Mouse (Mus musculus) frontal cortex, postnatal 25 days (tissue): Measurements from ENCODE around the gene Nudt14.

Experiments used
- DNase-seq, 2 experiments: peaks; one replicate each; pipeline ENCODE4 v3.0.0; 2022; ENCODE audit warnings: low spot score in 2 of 2

Gene Nudt14

GRCm38 (mm10) chr12:112912951-112913745, 28.8 kb downstream of the Nudt14 start:
- no peak for DNase-seq

DNA sequence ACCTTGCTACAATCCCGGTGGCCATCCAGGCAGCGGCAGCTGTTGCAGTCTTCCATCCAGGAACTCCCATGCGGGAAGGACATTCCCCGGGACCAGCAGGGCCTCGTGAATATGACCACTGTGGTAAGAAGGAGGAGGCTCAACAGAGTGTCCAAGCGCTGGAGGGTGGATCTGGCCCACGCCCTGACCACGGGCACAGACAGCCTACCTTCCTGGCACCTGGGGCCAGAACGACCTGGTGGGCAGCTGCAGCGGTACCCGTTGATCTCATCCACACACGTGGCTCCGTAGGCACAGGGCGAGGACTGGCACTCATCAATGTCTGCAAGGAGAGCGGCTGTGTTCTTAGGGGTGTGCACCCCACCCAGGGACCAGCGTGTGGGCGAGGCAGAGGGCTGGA, 30.2 kb downstream of the Nudt14 start:
- no peak for DNase-seq

GRCm38 (mm10) chr12:112908991-112909390, 32.9 kb downstream of the Nudt14 start:
- DNase-seq, result no peak

DNA sequence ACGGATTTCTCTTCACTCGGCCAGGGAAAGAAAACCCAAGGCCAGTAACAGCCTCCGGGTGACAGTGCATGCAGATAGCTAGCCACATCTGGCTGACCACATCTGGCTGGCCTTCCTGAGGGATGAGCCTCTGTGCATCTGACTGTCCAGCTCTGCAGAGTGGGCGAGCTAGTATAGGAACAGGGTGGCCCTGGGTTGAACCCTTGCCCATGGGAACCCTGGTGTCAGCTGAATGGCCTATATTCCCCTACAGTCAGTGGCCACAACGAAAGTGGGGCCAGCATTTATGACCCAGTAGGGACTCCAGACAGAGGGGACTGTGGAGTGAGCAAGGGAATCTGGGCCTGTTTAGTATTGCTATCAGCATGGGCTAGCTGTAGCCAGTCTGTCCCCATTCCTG, 36.9 kb downstream of the Nudt14 start:
- no peak for DNase-seq

DNA sequence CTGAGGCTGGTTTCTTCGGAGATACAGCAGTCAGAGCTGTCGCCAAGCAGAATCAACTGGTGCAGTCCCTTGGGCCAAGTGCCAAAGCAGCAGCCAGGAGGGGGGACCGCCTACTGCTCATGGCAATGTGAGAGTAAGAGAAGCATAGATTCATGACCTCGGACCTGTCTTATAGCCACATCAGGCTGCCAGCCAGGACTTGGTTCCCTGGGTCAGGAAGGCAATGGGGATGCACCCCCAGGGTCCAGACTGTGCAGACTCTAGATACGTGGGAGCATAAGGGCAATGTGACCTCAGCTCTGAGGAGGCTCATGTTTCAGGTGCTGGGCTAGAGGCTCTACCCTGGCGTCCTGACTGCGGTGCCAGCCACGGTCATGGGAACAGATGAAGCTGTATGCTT, 38.0 kb downstream of the Nudt14 start:
- DNase-seq, result no peak

DNA sequence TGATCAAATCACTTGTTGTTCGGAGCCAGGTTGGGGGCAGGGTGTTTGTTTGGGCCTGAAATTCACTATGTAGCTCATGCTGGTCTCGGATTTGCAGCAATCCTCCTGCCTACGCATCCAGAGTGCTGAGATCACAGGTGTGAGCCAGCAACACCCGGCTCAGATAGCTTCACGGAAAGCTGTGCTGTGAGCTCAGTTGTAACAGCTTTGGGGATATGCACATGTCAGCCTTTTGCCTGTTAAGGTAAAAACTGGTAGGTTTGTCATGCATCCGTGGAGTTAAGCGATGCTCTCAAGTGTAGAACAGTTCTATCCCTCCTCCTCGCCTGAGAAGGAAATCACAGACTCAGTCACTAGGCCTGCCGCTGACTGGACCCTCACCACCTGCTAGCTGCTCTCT, 41.3 kb downstream of the Nudt14 start:
- DNase-seq, result peak in 1 of 2 experiments; percentile 37

DNA sequence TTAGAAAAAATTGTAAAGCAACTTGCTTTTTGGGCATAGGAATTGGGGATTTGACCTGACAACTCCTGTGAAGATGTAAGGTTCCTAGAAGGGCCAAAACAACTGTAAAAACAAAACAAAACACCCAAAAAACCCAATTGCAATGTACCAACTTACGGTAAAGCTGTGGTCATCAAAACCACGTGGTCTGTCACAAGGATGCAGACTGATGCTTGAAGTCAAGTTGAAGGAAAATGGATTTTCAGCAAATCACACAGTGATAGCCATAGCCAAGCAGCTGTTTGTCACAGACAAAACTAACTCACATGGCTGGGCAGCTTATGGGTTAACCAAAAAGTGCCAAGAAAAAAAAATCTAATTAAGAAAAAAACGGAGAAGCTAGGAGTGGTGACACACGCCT, 43.0 kb downstream of the Nudt14 start:
- DNase-seq, result no peak

DNA sequence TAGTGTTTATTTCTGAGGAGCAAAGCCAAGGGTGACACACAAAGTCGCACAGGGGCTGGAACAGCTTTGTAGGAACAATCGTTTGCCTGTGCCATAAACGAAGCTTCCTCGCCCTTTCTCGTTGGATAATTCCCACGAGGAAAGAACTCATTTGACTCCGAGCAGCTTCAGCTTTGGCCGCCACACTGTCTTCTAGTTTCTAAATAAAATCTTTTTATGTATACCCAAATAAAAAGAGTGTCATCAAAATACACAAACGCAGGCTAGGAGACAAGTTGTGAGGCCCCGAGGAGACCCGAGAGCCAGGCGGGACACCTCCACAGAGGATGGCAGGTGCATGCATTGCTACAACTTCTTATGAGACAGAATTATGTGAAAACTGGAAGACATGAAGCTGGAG, 43.6 kb downstream of the Nudt14 start:
- DNase-seq, result no peak

- no peak for DNase-seq
Measured at GRCm38 (mm10) chr12:112897522-112898212, 44.3 kb downstream of the Nudt14 start.

GRCm38 (mm10) chr12:112894969-112895368, 47.0 kb downstream of the Nudt14 start:
- no peak for DNase-seq

- DNase-seq, result no peak
Measured at GRCm38 (mm10) chr12:112894303-112894884, 47.5 kb downstream of the Nudt14 start.

DNA sequence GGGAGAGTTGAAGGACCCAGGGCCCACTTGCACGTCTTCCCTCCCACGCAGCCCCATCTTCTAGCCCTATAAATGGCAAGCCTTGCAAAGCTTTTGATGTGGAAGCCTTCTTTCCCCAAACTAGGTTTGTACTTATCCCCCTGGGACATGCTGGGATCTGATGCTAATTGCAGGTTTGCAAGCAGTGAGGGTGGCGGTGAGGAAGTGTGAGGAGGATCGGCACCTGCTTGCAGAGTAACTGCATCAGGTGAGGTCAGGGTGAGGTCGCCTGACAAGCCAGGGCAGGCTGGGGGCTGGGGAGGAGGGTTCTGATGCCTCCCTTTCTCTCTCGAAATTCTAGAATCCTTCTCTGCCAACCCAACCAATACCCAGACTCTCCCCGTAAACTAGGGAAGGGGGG, 56.5 kb downstream of the Nudt14 start:
- no peak for DNase-seq
